Mouse (Mus musculus) forebrain, embryonic 14.5 days (tissue): ENCODE results near the gene Hmcn2. TPM values are rescaled to one million over a fixed set of nuclear protein-coding genes. Genes with fewer than 3 reads are reported as not detected.

Experiments used
- ATAC-seq: fragments of 200-750 bp; cut with Nextera tagmentation; 2 replicates; pipeline ENCODE4 v1.8.0; 2017; ENCODE audit warnings: mild to moderate bottlenecking, moderate library complexity
- DNase-seq: peaks from one replicate; pipeline ENCODE4 v3.0.0-alpha.2; 2015; ENCODE audit warnings: low spot score
- H3K27ac ChIP-seq: fragments of 300-500 bp; sonication (generic); 2 replicates; pipeline ENCODE4 v1.5.1; 2014; ENCODE audit warnings: low read depth, mild to moderate bottlenecking, control low read depth, low read length, moderate library complexity
- H3K27me3 ChIP-seq: fragments of 300-500 bp; sonication (generic); replicated peaks from 2 replicates; pipeline ENCODE4 v1.6.1; 2014; ENCODE audit warnings: low read length, control low read depth, mixed read lengths; ENCODE audit not compliant: control insufficient read depth, insufficient read depth
- H3K36me3 ChIP-seq: fragments of 300-500 bp; sonication (generic); 2 replicates; pipeline ENCODE4 v1.6.1; 2014; ENCODE audit warnings: low read length, control low read depth; ENCODE audit not compliant: control insufficient read depth, insufficient read depth
- H3K4me1 ChIP-seq: fragments of 300-500 bp; sonication (generic); 2 replicates; pipeline ENCODE4 v1.6.1; 2014; ENCODE audit warnings: antibody characterized with exemption, low read length, control low read depth; ENCODE audit not compliant: control insufficient read depth, insufficient read depth
- H3K4me2 ChIP-seq: fragments of 300-500 bp; sonication (generic); 2 replicates; pipeline ENCODE4 v1.6.1; 2014; ENCODE audit warnings: mild to moderate bottlenecking, control low read depth, low read length
- H3K4me3 ChIP-seq: fragments of 300-500 bp; sonication (generic); 2 replicates; pipeline ENCODE4 v1.5.1; 2014; ENCODE audit warnings: low read depth, low read length, control low read depth
- H3K9ac ChIP-seq: fragments of 300-500 bp; sonication (generic); 2 replicates; pipeline ENCODE4 v1.6.1; 2014; ENCODE audit warnings: mild to moderate bottlenecking, low read length, control low read depth, moderate library complexity
- H3K9me3 ChIP-seq: fragments of 300-500 bp; sonication (generic); replicated peaks from 2 replicates; pipeline ENCODE4 v1.6.1; 2016; ENCODE audit warnings: low read length, control low read depth, mixed read lengths; ENCODE audit not compliant: control insufficient read depth
- WGBS: fragments of 180-500 bp; shearing (Covaris S2); extraction: QIAGEN DNeasy Blood & Tissue Kit; methylation state at CpG from one replicate; pipeline ENCODE4 v1.1.7; 2014; 5-methylcytosine and 5-hydroxymethylcytosine counted together
- polyA plus RNA-seq: library from polyadenylated mRNA; unstranded; fragments of >200 nt; fragmentation: Nextera tagmentation; extraction: Ambion mirVana; gene quantifications from 2 replicates; pipeline ENCODE4 v1.2.1, GENCODE M21; 2014

Gene Hmcn2
- polyA plus RNA-seq, 1 experiment from 2014 or later = 0.17 TPM

DNA sequence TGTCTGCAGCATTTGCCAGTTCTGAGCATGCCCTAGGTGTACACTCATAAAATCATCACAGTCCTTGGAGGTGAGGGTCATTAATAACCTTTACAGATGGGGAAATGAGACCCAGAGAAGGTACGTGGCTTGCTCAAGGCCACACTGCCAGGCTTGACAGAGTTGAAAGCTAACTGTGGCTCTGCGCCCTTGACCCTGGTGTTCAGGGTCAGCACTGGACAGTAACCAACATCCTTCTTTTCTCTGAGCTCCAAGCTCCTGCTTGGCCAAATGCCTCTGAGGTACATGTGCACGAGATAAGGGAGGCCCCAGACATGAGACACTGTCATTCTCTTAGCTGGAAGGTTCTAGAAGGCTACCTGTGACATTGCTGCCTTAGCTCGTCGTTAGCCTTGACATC lies 42.6 kb downstream of the Hmcn2 start:
- Histone ChIP-seq H3K4me2 (no peak overlapping the region), H3K4me3 (no peak overlapping the region), H3K36me3 (no peaks in the 10 kb centered on the region), H3K27ac (no peak overlapping the region), H3K9me3 (no peaks in the 10 kb centered on the region), H3K27me3 (no peaks in the 10 kb centered on the region), H3K9ac (no peak overlapping the region), H3K4me1 (no peaks in the 10 kb centered on the region)
- WGBS = 88% methylated on average over 5 of the region's 5 CpGs
- ATAC-seq (no peak), DNase-seq (no peak)

DNA sequence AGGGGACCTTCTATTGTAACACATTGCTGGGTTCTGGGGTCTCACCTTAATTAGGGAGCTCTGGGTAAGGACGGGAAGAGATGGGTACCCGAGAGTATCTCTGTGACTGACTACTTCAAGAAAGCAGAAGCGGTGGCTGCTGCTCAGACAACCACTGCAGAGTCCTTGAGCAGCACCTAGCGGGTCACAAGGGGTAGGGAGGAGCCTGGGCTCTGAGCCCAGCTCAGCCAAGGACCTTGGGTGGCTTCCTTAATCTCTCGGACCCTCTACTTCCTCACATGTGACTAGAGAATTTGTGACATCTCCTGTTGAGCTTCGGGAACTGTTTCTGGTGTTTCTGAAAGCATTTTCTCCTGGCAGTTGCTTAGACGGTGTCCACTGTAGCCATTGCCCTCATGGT lies 45.1 kb downstream of the Hmcn2 start:
- H3K4me2 ChIP-seq = no peak overlapping the region
- no peak overlapping the region for H3K4me3 ChIP-seq
- H3K27ac ChIP-seq = no peak overlapping the region
- DNase-seq (no peak), ATAC-seq (no peak)
- H3K27me3 ChIP-seq = no peaks in the 10 kb centered on the region
- no peak overlapping the region for H3K9ac ChIP-seq
- 68% methylated on average over 7 of the region's 7 CpGs for WGBS
- H3K4me1 ChIP-seq = no peaks in the 10 kb centered on the region
- H3K36me3 ChIP-seq = no peaks in the 10 kb centered on the region
- no peaks in the 10 kb centered on the region for H3K9me3 ChIP-seq

DNA sequence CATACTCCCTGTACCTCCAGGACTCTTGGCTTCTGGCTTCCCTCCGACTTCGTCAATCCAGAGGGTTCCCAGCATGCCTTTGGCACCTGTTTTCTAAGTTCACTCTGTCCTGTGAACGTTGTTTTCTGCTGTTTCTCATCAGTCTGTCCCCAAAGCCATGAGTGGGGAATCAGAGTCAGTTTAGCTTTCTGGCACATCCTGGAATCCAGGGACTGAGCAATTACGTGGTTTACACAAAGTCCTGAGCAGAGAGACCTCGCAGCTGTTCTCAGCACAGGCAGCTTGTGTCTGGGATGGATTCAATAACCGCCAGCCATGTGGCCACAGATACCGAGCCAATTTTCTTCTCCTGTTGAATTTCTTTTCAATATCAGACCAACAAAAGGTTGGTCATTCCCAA lies 53.0 kb downstream of the Hmcn2 start:
- H3K27me3 ChIP-seq = no peaks in the 10 kb centered on the region
- no peak overlapping the region for H3K4me2 ChIP-seq
- no peak overlapping the region for H3K9ac ChIP-seq
- WGBS = 75% methylated on average over 7 of the region's 7 CpGs
- no peaks in the 10 kb centered on the region for H3K4me1 ChIP-seq
- H3K36me3 ChIP-seq = no peaks in the 10 kb centered on the region
- DNase-seq (no peak), ATAC-seq (no peak)
- no peaks in the 10 kb centered on the region for H3K9me3 ChIP-seq
- H3K4me3 ChIP-seq = no peak overlapping the region
- no peak overlapping the region for H3K27ac ChIP-seq

DNA sequence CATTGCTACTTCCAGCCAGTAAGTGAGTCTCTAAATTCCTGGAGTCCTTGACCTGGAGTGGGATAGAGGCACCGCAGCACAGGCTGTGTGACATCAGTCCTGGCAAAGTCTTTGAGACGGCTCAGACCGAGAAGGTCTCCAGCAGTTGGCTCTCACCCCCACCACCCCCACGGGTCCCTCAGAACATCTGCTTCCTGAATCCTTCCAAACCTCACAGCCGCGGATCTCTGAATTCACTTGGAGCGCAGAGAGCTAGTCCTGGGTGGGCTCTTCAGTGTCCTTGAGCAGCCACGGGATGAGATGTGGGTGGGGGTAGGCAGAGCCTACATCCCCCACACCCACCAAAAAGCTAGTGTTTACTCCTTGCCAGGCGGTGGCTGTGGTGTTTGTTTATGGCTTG lies 57.2 kb downstream of the Hmcn2 start:
- H3K36me3 ChIP-seq = no peaks in the 10 kb centered on the region
- DNase-seq (no peak), ATAC-seq (no peak)
- 93% methylated on average over 9 of the region's 9 CpGs for WGBS
- no peak overlapping the region for H3K9ac ChIP-seq
- H3K27me3 ChIP-seq = no peaks in the 10 kb centered on the region
- H3K4me3 ChIP-seq = no peak overlapping the region
- no peak overlapping the region for H3K27ac ChIP-seq
- H3K9me3 ChIP-seq = no peaks in the 10 kb centered on the region
- H3K4me2 ChIP-seq = no peak overlapping the region
- H3K4me1 ChIP-seq = no peaks in the 10 kb centered on the region

DNA sequence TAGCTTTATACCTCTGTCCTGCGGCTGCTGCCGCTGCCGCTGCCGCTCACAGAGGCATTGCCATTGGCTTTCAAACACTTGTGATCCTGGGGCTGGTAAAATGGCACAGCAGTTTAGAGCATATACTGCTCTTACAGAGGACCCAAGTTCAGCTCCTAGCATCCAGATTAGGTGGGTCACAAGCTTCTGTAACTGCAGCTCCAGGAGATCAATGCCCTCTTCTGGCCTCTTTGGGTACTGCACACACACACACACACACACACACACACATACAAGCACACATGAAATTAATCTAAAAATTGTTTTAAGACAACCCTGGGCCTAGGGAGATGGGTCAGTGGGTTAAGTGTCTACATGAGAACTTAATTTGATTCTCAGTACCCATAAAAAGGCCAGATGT lies 58.0 kb downstream of the Hmcn2 start:
- no peak for ATAC-seq
- DNase-seq = no peak
- no peak overlapping the region for H3K4me3 ChIP-seq
- no peak overlapping the region for H3K4me2 ChIP-seq
- no peak overlapping the region for H3K27ac ChIP-seq
- H3K9ac ChIP-seq = no peak overlapping the region
- H3K4me1 ChIP-seq = no peaks in the 10 kb centered on the region
- H3K9me3 ChIP-seq = no peaks in the 10 kb centered on the region
- no peaks in the 10 kb centered on the region for H3K27me3 ChIP-seq
- no peaks in the 10 kb centered on the region for H3K36me3 ChIP-seq
- WGBS = 96% methylated on average over 4 of the region's 4 CpGs

DNA sequence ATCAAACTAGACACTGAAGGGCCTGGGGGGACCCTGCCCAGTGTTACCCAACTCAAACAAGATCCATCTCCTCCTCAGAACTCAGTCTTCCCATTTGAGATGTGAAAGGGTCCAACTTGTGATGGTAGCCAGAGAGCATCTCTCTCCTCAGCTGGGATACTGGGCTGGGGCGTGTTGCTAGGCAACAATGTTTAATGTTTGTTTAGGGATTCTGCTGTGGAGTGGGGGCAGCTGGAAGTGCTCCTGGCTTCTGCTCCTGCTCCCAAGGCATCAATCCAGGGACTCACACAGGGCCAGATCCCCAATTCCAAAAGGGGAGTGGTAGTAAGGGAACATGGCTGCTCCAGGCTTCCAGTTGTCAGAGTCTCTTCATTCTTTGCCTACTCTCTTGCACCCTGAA lies 60.2 kb downstream of the Hmcn2 start:
- H3K9me3 ChIP-seq = no peaks in the 10 kb centered on the region
- H3K36me3 ChIP-seq = no peaks in the 10 kb centered on the region
- no peak overlapping the region for H3K4me2 ChIP-seq
- 74% methylated on average over 1 of the region's 1 CpGs for WGBS
- no peak for ATAC-seq
- no peaks in the 10 kb centered on the region for H3K4me1 ChIP-seq
- H3K4me3 ChIP-seq = no peak overlapping the region
- peak; percentile 33 for DNase-seq
- no peaks in the 10 kb centered on the region for H3K27me3 ChIP-seq
- H3K27ac ChIP-seq = no peak overlapping the region
- no peak overlapping the region for H3K9ac ChIP-seq

DNA sequence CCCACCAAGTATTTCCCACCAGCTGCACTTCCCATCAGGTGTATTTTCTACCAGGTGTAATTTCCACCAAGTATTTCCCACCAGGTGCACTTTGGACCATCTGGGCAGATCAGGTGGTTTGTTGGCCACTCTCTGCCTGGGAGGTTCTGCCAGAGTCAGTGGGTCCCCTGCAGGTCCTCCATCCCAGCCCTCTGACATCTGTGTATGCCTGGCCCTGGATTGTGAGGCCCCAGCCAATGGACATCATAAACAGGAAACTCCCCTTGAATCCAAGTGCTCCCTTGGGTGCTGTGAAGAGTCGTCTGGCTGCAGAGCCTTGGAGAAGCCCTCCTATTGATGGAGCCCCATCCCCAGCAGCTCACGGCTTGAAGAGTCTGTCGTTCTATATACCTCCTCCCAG lies 61.8 kb downstream of the Hmcn2 start:
- DNase-seq (no peak), ATAC-seq (no peak)
- WGBS = 57% methylated on average over 3 of the region's 3 CpGs
- Histone ChIP-seq H3K9ac (no peak overlapping the region), H3K27me3 (no peaks in the 10 kb centered on the region), H3K27ac (no peak overlapping the region), H3K4me1 (no peaks in the 10 kb centered on the region), H3K4me2 (no peak overlapping the region), H3K36me3 (no peaks in the 10 kb centered on the region), H3K4me3 (no peak overlapping the region), H3K9me3 (no peaks in the 10 kb centered on the region)

DNA sequence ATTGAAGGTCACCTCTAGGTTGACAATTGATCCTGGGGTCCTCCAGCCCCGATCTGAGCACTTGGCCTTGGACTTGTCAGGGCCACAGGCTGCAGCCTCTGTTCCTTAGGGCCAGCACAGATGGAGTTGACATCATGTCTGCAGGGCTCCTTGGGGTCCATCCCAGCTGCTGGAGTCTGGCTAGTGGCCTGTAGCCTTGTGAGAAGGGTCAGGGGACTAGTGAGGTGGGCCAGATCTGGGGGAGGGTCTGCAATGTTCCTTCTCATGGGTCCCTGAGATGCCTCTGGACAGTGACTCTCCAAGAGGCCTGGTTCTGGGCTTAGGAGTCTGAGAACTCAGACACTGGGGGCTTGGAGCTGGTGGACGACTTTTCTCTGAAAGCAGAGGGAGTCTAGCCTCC lies 63.3 kb downstream of the Hmcn2 start:
- no peaks in the 10 kb centered on the region for H3K9me3 ChIP-seq
- no peak for ATAC-seq
- H3K36me3 ChIP-seq = no peaks in the 10 kb centered on the region
- H3K4me1 ChIP-seq = no peaks in the 10 kb centered on the region
- WGBS = 57% methylated on average over 2 of the region's 2 CpGs
- no peak overlapping the region for H3K4me2 ChIP-seq
- no peak overlapping the region for H3K4me3 ChIP-seq
- no peak overlapping the region for H3K27ac ChIP-seq
- H3K27me3 ChIP-seq = no peaks in the 10 kb centered on the region
- H3K9ac ChIP-seq = no peak overlapping the region
- DNase-seq = no peak

DNA sequence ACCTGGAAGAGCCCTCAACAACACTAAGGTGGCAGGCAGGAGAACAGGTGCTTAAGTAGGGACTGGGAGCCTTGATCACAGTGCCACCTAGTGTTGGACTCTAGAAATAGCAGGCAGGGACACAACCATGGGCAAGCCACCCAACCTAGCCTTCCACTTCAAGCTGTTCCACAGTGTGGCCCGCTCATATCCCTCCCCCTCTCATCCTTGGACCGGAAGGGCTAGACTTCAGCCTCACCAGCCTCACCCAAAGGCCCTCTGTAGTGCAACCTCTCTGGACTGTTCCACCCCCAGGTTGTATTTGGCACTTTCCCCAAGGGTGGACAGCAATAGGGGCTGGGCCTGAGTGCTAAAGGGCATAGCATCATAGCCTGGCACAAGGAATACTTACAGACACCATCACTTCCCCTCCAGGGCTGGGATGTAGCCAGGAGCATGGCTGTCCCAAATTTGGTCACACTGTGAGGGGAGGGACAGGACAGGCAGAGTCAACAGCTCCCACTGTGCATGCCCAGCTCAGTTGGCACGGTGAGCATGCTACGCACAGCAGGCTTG lies 67.2 kb downstream of the Hmcn2 start:
- H3K4me3 ChIP-seq = no peak overlapping the region
- no peaks in the 10 kb centered on the region for H3K9me3 ChIP-seq
- H3K4me1 ChIP-seq = no peaks in the 10 kb centered on the region
- no peaks in the 10 kb centered on the region for H3K27me3 ChIP-seq
- ATAC-seq (0 out of 2 replicates have a peak, but pooled peaks have one; percentile 12), DNase-seq (peak; percentile 70)
- WGBS = 51% methylated on average over 4 of the region's 4 CpGs
- H3K27ac ChIP-seq = no peak overlapping the region
- H3K9ac ChIP-seq = no peak overlapping the region
- H3K36me3 ChIP-seq = no peaks in the 10 kb centered on the region
- no peak overlapping the region for H3K4me2 ChIP-seq
